Mouse (Mus musculus) lung, postnatal 14 days (tissue): ENCODE data around the gene Tmprss15.

Experiments used
- DNase-seq: peaks from one replicate; pipeline ENCODE4 v3.0.0; 2021

Gene Tmprss15

GRCm38 (mm10) chr16:79090997-79091396 lies at the start of gene Tmprss15:
TSS of gene Tmprss15 (minus strand) at chr16:79091097.
- no peak for DNase-seq

- DNase-seq = no peak
Observed at GRCm38 (mm10) chr16:79114879-79115278, 24.0 kb upstream of the Tmprss15 start.

DNA sequence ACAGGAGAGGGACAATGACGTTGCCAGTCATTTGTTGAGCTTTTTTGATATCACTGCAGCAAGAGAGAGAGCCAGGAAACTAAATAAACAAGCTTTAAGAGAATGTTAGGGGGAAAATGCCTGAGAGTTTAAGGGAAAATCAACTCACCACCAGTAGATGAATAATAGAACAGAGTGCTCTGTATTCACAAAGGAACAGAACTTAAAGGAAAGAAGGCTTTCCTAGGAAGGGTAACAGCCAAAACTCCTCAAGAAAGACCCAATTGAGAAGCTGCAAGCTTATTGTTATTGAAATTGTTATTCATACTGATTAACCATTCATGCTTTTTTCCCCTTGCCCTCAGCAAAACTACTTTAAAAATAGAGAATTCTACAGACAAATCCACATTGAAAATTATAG lies 18.6 kb upstream of the Tmprss15 start:
- DNase-seq = no peak

- DNase-seq = no peak
Observed at GRCm38 (mm10) chr16:79108969-79109368, 18.1 kb upstream of the Tmprss15 start.

- DNase-seq = no peak
Observed at GRCm38 (mm10) chr16:79100325-79100724, 9.4 kb upstream of the Tmprss15 start.

DNA sequence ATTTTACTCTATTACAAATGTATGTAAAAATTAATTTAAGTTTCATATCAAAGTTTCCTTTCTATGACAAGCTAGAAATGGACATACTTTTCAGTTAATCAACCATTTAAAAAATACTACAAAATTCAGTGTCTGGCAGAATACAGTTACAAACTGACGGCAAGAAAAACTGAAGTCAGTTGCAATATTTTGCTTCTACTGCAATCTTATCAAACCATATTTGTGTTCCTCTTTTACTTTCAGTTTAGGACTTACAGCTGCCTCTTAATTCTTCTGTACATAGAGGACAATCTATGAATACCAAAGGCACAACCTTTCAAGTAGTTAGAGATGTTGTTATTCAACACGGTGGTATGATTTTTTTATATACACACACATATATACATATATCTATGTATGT lies 7.4 kb upstream of the Tmprss15 start:
- no peak for DNase-seq

DNA sequence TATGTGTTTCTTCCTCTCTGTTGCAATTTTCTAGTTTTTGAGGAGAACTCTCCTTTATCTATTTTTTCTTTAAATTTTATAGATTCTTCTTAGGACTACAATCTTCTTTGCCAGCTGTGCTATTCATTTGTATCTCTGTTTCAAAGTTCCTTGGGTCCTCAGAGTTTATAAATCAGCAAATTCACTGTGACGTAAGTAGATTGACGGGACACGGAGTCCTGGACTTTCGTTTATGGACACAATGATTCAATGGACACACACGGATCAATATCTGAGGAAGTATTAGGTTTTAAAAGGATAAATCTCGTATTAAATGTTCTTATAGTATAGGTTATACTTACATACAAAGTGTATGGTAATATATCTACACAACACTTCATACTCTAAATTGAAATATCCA lies 4.3 kb downstream of the Tmprss15 start:
- DNase-seq = no peak

DNA sequence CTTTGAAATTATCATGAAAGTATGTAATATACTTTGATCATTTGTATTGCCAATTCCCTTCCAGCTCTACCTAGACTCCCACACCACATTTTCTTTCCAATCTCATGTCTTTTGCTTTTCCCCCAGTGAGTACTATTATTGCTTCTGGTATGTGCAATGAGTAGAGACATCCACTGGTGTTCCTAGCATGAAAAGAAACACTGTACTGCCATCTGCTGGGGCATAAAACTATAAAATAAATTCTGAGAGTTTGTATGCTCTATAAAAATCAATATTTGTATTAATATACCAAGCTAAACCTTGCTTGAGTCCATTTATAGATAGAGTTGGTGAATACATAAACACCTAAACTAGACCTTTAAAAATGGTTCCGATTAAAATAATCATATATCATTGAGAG lies 27.0 kb downstream of the Tmprss15 start:
- DNase-seq = no peak

DNA sequence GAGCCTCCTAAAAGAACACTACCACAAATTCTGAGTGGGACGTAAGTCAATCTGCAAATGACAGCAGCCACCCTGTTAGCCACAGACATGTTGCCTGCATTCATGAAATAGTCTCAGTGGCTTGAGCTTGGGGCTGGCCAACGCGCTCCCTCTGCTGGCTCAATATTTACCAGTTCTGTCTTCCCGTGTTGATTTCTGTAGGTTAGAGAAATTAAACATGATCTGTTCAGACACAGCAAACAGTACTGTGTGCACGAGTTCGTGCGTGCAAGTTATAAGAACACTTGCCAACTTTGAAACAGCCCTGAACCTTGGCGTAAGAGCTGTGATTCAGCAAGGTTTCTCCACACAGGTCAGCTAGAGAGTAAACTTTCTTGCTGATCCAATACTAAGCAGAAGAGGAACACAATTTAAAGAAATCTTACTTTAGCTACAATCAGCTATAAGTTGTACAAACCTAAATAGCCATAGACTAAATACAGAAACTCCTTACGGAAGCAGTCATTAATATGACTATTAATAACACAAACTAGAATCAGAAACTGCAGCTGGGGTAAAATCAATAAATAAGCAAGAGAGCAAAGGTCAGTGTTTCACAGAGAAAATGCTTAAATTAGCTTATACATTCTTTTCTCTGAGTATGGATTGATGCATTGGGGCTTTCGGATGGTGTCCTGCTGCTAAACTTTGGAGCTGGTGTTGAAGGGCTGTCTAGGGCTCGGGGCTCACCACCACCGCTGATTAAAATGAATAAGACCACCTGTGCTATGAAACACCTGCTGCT lies 31.9 kb downstream of the Tmprss15 start:
- peak; percentile 9 for DNase-seq

DNA sequence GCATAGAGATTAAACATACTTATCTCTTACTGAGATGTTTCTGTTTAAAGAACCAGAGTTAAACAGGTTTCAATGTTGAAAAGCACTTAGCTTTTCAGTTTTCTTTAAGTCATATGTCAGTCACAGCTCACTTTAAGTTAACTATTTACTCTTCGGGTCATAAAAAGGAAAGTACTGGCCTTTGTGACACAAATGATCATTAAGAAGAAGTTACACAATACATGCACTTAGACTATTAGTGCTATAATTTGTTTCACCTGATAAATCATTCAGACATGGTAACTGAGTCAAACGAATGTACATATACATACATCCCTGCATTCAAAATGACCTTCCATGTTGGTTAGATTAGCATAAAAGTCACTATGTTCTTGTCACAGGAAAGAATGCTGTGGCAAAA lies 58.3 kb downstream of the Tmprss15 start:
- no peak for DNase-seq

DNA sequence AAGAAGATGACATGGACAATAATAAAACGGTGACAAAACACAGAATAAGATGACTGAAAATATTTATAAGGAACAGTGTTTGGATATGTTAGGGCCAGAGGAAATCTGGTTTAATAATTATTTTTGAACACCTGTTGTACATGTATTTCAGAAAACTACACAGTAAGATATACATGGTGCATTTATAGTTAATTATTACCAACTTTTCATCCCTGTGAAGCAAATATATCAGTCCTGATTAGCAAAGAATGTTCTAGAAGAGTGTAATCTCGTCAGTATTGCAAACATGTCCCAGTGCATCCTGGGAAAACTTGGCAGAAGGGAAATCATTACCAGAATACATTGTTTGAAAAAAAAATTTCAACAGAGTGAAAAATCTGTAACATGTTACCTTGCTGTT lies 88.1 kb downstream of the Tmprss15 start:
- no peak for DNase-seq

DNA sequence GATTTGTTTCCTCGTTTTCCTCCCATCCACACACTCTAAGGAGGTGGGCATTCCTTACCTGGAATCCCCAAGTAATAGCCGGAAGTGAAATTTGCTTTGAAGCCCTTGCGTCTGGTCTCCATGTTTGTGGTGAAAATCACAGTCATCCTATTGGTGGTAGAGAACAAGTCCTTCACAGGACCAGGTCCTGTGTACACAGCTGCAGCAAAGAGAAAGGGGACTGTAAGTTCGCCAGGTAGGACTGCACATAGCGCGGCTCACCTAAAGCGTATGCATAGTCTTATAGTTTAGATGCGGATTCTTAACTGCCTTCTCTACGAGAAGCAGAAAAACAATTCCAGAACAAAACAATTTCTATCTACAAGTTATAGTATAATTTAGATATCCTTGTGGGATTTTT lies 89.2 kb downstream of the Tmprss15 start:
- no peak for DNase-seq

GRCm38 (mm10) chr16:78976384-78976783 lies 114.5 kb downstream of the Tmprss15 start:
- no peak for DNase-seq

- no peak for DNase-seq
Observed at GRCm38 (mm10) chr16:78974099-78974498, 116.8 kb downstream of the Tmprss15 start.

GRCm38 (mm10) chr16:78969091-78969731 lies 121.7 kb downstream of the Tmprss15 start:
- DNase-seq = no peak

DNA sequence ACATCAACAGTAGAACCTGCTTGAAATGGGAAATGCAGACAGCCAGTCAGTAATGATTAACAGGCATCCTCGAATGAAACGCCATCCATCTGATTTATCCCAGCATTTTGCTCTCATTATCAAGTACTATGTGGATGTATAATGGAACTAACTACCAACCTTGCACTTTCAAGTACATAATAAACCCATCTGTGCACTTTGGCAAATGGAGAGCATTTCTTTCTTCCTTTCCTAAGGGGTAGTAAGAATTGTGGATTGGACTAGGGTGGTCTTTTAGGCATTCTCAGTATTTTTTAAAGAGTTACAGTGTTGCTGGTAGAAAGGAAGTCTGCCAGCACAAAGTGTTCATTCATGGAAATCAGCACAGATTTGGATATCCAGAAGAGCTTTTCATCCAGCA lies 133.5 kb downstream of the Tmprss15 start:
- DNase-seq = no peak

DNA sequence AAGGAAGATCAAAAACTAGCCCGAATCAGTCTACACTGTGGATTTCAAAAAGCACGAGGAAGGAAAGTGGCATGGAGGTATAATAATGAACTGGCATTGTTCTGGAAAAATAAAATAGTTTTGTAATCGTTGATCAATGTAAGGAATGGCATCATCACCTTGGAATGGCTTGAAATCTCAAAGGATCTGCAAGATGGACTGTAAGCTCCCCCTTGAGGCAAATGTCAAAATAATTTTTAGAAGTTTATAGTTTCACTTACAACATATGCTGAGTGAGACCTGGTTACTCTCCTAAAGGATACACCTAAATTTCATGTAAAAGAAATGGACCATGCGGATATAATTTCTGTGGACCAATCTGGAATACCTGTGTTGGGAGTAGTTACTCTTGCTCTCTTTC lies 140.5 kb downstream of the Tmprss15 start:
- no peak for DNase-seq

DNA sequence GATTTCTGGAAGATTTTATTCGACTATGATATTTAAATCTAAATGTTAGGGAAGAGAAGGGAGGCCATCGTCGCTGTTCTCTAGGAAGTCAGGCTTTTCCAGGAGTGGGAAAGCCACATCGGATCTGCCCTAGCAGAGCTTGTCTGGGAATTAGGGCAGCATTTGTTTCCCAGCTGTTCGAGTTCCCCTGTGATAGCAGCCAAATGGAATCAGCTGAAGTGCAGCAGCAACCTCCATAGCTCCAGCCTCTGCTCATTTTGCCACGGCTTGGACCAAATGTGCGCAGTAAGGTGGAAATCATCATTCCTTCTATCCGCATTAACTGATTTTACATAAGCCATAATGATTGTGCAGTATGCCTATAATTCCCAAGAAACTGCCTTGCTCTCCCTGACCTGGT lies 153.1 kb downstream of the Tmprss15 start:
- DNase-seq = no peak

DNA sequence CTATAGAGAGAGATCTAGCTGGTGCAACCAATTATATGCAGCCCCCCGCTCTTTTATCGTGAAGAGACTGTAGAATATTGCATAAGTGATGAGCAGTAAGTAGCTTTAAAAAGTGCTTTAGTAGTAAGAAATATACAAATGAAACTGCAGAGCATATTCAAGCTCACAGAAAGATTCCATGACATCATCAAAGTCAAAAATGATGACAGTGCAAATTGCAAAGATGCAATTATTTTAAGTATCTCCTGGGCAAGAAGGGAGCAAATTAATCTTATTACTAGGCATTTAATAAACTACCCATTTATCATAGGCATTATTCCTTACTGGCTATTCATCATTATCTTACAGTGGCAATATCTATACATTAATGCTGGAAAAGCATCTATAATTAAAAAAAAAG lies 156.6 kb downstream of the Tmprss15 start:
- no peak for DNase-seq

DNA sequence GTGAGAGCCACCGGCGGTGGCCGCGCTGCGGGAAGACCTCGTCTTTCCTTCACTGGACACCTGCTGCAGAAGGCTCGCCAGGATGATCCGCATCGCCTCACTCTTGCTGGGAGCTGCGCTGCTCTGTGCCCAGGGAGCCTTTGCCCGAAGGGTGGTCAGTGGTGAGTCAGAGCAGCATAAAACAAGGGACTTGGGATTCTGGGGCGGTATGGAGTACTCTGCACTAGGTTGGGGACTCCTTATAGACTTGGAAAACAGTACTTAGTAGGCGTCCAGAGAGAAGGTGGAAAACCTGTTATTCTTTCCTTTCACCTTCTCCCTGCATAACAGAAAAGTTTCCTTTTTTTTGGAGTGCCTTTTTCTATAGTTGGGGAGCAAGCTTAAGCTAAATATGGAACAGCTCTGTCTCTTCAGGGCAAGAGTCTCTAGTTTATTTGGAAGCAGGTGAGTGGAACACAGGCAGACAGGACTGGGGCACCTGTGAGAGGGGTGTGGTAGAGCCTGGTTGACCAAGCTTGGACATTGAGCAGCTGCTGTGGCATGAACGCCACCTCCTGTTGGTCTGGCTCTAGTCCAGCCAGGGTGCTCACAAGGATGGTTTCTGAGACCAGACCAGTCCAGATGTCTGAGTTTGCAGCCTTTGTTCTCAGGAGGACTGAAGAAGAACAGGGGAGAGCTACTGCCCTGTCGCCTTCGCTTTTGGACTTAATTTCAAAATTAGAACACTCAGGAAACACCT lies 159.4 kb downstream of the Tmprss15 start:
- DNase-seq = no peak

GRCm38 (mm10) chr16:78930382-78931286 lies 160.3 kb downstream of the Tmprss15 start, which contains the start of gene Chodl:
TSS of gene Chodl (plus strand) at chr16:78930948.
- no peak for DNase-seq

GRCm38 (mm10) chr16:78922644-78923043 lies 168.3 kb downstream of the Tmprss15 start:
- DNase-seq = no peak
